Mouse (Mus musculus): ENCODE measurements around the gene Aqp3.
"Not testable (repeated sequence)": the region's sequence is repeated elsewhere in the genome, so short reads cannot be mapped to it uniquely, and the experiment has no call there.

Aqp3 gene

DNA sequence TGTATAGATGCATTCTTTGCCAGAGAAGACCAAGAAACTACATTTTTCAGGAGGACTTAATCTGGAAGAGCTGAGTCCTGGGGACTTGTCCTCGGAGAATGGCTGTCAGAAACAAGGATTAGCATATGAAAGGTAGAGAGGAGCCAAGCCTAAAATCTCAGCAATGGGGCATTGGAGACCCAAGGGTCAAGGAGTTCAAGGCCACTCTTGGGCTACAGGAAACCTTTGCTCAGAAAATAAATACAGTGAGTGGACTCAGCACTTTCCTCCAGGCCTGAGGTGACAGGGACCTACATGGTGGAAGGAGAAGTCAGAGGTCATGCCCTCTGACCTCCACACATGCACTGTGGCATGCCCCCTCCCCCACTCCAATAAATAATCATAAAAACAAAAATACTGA lies 3.0 kb upstream of the Aqp3 start:
- no peak for DNase-seq

DNA sequence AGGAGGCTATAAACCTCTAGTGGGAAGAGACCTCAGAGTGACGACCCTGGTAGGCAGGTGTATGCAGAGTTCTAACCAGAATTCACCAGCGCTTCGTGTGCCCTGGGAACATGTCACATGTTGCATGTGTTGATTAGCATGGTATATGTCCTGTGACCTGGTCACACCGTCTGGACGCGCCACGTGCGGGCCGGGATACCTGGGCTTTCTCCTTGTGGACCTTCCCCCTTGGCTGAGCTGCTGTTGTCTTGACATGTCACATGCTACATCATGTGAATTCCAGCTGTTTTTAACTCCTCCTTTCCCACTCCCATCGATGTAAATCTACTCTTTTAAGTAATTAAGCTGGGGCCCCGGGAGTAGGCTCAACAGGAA lies 581 bp upstream of the Aqp3 start:
- DNase-seq = no peak

DNA sequence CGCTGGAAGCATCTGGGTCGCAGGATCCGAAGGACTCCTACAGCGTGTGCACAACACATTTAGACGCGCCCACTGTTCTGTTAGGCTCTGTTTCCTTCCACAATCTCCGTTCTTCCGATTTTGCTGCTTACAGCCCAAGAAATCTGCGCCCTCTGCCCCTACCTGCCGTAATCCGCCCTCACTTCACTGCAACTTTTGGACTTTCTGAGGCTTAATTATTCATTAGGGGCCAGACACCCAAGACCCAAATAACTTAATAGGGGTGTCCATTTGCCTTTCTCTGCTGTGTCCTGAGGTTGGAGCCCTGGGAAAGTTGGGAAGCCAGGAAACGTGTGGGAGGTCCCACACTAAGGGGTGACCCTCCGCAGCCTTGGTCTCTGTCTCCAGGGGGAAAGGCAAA lies 602 bp downstream of the Aqp3 start:
- DNase-seq = peak; percentile 34

DNA sequence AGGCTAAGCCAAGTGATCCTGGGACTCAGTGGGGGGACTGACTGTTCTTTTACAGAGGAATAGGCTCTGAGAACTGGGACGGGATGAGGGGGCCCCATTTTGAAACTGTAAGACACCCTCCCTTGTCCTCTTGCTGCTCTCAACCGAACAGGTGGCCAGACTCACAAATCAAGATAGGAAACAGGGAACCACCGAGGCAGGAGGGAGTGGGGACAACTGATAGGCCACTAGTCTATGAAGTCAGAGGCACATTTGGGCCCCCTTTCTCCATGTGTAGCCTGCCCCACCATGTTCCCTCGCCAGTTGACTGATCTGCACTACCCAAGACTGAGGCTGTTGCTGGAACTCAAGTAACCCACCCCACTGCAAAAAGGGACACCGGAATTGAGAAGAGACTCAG lies 1.2 kb downstream of the Aqp3 start:
- DNase-seq = no peak

DNA sequence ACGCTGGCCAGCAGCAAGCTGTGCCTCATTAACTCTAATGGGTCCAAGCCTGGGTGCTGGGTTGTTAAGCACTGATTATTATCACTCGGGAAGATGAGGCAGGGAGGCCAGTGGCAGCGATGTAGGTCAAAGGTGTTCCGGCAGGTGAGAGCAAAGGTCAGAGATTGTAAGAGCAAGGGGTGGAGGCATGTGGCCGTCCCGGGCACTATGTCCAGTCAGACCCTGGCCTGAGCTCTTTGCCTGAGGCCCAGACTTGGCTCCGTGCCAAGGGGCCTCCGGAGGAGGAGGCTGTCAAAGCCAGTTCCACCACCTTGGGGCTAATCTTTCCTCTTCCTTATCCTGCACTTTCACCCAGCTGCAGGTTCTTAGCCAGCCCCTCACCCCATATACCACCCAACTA lies 1.8 kb downstream of the Aqp3 start:
- DNase-seq = peak; percentile 67

DNA sequence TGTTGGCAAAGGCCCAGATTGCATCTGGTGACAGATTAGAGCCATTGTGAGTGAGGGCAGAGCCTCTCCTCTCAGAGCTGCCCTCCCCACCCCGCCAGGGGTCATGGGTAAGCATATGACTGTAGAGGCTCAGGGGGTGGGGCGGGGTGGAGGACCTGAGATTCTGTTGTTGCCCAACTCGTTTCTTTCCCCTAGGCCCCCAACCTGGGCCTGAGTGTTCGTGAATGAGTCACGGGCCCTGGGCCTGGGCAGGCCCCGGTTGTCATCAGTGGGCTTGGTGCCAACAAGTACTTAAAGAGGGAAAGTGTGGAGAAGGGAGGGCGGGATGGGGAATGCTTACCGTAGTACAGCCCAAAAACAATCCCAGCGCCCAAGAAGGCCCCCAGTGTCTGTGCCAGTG lies 3.6 kb downstream of the Aqp3 start:
- no peak for DNase-seq

DNA sequence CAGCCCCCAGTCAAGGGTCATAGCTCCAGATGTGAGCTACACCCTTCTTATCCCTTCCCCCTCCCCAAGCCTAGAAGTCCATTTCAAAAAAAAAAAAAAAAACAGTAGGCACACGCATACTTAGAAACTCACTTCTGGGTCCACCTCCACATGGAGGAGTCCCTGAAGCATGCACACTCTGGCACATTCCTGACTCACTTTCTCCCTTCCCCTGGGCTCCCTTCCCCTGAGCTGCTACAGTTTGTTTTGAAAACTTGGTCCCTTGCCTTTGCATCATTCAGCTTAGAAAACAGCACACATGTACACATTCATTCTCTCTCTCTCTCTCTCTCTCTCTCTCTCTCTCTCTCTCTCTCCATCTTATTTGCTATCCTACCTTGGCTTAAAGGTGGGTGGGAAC lies 5.0 kb downstream of the Aqp3 start:
- no peak for DNase-seq

DNA sequence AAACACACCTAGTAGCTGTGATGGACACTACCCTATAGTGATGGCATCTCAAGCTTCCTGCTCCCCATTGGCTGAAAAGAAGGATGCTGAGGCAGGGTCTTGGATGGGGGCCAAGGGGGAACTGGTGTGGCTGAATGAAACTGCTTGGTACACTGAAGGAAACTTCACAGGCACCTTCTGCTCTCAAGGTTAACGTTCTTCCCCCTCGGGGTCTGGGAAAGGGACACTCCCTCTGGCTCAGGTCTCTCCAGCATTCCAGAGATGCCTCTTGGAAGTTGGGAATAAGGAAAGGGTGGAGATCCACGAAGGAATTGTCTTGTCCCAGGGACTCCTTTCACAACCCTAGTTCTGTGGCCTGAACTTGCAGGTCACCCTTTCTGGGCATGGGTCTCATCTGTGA lies 6.6 kb downstream of the Aqp3 start:
- DNase-seq = no peak

DNA sequence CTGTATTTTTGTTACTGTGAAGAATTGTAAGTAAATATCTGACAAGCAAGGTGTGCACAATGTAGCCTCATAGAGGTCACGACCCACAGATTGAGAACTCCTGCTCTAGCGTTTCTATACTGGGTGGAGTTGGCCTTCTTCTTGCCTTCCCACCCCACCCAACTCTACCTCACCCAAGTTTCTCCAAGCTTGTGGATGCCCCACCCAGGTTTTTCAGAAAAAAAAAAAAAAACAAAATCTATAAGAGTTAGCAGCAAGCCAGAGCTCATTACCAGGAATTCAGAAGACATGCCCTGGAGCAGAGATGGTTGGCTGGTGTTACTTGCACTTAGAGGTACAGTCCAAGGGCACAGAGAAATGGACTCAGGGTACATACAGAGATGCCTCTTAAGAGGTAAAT lies 8.3 kb downstream of the Aqp3 start:
- DNase-seq = no peak

DNA sequence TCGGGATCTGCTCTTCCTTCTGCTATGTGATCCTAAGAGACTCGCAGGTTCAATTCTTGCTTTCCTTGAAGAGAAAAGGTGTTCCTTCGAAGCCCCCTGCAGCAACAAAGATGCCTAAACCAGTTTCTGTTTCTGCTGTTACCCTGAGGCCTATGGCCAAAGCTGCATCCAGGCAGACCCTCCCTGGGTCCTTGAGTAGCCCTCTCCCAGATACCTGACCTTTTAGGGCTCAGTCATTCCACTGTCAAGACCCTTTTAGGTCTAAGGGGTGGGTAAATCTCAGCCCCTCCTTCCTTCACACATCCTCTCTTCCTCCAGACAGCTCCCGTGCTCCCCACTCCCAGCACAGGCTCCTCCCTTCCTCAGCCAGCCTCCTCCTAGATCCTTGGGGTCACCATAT lies 8.8 kb downstream of the Aqp3 start:
- DNase-seq = no peak

DNA sequence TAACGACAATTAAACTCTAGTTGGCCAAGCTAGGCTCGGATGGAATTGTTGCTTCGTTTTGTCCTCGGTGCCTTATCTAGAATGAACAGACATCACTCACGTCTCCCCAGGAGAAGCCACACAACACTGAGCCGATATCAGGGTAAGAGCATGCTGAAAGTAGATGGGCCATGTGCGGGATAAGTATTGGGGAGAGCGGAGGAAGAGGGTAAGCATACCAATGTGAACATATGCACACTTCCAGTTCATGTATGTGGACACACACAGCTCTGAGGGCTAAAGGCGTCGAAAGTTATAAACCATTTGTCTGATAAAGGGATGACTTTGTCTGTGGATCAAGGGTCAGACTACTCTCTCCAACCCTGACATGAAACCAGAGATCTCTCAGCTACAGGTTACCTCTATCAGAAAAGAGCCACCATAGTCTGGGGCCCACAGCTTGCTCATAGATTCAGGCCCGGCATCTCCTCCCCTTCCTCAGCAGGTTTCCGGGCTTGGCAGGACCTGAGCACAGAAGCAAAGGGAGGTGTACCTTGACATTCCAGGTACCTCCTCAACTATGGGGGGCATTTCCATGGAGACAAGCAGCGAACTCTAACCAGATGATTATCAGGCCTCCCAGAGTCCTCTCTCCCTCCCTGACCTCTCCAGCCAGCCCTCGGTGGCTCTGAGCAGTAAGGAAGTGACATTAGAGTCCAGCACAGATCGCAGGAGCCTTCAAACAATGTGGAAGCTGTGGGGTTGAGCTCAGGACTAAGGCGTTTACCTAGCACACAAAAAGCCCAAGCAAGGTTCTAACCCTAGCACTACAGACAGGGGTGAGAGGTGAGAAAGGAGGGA lies 10.3 kb downstream of the Aqp3 start:
- no peak for DNase-seq

DNA sequence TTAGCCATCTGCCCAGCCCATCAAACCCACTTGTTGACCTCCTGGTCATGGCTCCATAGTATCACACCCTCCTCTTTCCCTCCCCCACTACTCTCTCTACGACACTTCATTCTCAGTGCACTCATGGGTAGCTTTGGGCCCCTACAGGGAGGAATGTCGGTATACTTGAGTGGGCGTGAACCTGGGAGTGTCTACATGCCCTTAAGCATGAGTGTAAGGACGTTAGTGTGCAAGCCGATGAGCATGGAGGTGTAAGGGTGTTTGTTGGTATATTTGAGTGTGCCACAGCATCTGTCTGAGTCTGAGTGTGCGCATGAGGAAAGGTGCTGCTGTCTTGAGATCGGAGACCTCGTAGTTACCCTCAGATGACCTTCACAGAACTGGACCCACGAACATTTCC lies 11.0 kb downstream of the Aqp3 start:
- no peak for DNase-seq

DNA sequence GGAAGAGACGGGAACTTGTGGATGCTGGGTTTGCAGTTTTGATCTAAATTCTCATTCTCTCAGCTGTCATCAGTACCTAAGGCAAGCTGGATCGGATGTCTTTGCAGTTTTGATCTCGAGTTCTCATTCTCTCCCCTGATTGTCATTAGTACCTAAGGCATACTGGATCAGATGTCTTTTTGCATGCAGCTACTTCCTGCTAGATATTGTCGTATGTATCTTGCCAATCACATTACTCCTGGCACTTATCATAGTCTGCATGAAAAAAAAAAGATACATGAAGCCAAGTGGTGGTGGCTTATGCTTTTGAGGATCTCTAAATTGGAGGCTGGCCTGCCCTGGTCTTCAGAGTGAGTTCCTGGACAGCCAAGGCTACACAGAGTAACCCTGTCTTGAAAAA lies 13.2 kb downstream of the Aqp3 start:
- DNase-seq = no peak

DNA sequence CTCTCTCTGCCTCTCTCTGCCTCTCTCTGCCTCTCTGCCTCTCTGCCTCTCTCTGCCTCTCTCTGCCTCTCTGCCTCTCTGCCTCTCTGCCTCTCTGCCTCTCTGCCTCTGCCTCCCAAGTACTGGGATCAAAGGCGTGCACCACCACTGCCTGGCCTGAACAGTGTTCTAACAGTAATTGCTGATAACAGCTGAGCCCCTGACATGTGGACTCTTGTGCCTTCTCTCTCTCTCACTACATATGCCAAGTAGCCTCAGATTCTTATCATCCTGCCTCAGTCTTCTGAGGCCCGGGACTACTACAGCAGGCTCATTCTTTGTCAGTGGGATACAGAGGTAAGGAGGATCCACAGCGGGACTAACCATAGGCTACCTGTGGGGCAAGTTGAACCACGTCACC lies 15.2 kb downstream of the Aqp3 start:
- not testable (repeated sequence) for DNase-seq

DNA sequence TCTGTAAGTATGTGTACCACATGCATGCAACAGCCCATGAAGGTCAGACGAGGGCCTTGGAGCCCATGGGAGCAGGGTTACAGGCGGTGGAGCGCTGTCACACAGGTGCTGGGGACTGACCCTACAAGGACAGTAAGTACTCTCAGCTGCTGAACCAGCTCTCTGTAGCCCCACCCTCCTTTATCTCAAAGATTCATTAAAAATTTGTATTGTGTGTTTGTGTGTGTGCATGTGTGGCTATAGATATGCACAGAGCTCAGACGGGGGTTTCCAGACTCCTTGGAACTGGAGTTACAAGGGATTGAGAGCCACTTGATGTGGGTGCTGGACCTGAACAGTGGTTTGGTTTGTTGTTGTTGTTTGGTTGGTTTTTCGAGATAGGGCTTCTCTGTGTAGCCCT lies 16.2 kb downstream of the Aqp3 start:
- no peak for DNase-seq

DNA sequence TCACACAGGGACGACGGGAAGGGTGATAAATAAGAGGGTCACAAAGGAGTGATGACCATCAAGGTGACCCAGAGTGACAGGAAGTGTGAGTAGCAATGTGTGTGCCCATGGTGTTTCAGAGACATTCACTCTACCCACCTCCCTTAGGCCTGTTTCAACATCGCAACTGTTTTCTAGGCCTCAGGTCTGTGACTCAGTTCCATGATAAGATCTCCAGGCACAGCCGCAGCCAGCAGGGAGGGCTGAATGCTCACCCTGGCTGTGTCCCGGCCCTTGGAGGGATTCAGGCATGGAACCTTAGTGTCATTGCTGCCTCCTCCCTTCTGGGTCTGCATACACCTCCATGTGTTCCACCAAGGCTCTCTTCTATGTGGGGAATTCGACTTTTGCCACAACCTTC lies 19.3 kb downstream of the Aqp3 start:
- no peak for DNase-seq

DNA sequence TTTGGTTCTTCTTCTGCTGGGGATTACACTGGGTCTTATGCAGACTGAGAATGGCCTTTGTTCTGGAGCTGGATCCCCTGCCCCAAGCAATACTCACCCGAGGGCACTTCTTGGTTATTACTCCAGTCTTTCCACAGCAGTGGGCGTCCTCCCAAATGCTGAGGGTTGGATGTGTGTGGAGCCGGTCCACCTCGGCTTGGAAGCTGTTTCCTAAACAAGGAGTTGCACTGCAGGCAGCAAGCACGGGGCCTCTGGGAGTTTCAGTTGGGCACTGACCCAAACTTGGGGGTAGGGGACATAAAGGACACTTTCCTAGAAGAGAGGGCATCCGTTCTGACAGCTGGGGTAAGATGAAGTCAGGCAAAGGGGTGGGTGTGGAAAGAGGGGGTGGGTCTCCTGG lies 23.5 kb downstream of the Aqp3 start:
- DNase-seq = no peak

DNA sequence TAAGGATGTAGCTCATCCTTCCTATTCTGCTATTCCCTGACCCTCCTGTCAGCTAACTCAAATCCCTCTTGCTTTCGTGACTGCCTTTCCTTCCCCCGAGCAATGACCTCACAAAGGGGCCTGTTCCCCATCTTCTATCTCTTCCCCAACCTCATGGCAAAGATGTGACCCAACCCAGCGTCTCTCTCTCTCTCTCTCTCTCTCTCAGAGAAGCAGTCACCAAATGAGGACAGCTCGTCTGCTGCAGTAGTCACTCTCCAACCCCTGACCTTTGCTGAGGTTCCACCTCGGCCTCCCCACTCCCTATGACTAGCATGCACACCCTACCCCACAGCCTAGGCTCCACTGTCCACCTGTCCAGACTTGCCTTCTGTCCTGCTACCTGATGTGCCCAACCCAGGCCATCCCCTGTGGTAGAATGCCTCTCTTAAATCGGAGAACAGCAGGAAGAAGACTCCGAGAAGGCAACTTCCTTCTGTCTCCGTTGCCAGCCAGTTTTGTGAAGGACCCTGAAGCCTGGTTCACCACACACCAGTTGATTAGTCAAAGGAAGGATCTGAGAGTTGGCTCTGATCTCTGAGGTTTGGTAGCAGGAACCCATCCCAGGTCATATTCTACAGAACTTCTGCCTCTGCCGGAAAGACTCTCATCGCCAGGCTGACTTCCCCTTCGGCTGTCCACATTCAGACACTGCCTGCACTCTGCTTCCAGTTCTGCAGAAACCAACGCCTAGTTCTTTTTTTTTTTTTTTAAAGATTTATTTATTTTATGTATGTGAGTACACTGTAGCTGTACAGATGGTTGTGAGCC lies 24.8 kb downstream of the Aqp3 start:
- DNase-seq = no peak

DNA sequence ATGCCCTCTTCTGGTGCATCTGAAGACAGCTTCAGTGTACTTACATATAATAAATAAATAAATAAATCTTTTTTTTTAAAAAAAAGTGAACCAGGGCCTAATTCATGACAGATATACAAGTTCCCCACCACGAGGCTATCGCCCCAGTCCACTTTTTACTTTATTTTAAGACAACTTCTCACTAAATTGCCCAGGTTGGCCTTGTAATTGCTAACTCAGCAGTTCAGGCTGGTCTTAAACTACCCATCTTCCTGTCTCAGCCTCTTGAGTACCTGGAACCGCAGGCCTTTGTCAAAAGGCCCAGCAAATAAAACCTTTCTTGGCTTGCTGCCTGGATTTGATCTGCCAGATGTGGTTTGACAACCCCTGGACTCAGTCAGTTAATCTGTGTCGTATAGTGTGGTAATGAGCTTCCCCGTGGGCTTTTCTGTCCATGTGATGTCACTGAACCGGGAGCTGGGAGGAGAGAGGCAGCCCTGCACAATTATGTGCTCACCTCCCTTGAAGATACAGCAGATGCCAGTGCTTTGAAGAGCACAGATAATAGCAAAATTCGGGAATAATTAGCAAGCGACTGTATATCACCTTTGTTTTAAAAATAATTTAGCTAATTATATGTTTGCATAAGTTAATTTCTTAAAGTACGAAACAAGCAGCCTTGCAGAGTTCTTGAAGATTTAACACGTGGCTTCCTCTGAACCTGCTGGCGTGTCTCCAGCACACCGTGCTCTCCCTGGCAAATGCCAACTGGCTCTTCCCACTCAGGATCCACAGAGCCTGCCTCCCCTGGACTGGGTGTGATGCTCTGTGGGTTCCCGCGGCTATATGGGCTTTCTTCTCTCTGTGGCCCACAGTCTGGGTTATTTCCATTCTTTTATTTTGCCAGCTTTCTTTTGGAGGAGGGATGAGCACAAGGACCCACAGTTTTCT lies 26.2 kb downstream of the Aqp3 start:
- no peak for DNase-seq

DNA sequence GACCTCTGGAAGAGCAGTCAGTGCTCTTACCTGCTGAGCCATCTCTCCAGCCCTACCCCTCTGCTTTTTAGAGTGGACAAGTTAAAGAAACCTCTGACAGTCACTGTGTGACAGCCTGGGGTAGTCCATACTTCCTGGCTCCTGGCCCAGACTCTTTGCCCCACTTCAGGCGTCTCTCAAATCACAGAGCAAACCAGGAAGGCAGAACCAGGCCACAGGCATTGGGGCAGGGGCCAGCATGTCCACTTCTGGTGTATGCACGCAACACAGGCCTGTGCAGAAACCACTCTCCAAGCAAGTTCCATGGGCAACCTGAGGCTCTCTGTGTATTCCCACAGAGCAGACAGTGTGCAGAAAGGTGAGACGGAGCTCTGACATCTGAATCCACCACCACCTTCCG lies 32.8 kb downstream of the Aqp3 start:
- DNase-seq = no peak

DNA sequence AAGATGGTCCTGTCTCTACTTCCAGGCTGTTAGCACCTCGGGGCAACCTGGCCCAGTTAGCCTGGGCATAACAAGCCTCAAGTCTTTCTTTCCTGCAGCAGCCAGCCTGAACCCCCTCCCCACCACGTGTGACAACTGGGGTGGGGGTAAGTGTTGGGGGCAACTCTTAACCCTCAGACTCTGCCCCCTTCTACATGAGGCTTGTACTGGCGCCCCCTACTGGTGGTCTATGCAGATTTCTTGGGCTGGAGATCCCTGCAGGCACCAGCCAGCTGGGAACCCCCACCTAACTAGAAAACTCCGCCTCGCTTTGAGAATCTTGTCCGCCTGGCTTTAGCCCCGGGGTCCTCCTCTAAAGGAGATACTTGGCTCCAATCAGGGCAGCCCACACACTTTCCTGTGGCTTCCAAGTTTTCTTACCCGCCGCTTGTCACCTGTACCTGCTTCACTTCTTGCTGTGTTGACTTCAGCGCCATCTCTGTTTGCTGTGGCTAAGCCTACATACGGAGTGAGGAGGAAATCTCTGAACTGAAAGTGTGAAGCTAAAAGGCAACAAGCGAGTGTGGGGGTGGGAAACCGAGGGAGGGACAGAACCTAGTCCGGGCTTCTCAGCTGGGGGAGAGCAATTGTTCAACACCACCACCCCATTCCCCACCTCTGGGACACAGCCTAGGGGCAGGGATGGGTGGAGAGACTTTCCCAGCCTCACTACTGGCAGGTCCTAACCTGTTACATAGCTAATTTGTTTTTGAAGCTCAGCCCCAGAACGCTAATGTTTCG lies 33.9 kb downstream of the Aqp3 start:
- DNase-seq = no peak

DNA sequence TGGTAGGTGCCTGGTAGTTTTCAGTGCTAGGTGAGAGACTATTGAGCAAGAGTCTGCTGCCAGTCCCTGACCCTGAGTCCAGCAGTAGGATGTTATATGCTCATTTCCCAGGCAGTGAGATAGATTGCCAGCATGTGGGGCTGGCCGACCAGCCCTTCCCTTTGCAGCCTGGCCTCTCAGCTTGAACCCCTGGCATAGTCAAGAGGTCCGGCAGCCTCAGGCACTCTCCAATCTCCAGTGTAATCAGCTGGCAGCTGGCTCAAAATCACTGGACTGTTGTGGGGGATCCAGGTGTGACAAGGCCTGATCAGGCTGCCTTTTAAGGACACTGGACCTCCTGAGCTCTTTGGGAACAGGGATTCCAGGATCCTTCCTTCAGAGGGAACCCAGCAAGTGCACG lies 34.6 kb downstream of the Aqp3 start:
- DNase-seq = peak; percentile 46

DNA sequence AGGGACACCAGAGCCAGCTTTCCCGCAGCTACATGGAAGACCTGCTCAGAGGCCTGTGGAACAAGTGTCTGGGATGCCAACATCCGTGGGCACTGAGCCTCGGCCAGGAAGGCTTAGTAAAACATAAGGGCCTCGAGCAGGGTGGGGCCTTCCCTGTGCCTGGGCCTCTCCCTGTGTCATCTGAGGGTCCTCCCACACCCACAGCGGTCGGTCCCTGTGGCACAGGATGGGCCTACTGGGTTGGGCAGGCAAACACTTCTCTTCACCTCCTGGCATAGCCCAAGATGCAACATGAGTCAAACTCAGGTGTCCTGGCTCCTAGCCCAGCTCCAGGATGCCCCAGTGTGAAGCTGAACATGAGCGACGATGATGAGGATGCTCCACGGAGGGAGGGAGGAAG lies 40.6 kb downstream of the Aqp3 start:
- DNase-seq = no peak

Measured in kidney, adult 11 months (tissue).